Mouse (Mus musculus) CD4-positive, CD25-positive, alpha-beta regulatory T cell, adult 4 months (primary cell): ENCODE measurements at regions not wholly inside any gene's neighbourhood (a gene's known extent, or its start where the extent isn't known, plus 50 kb on each side); places are given as distances from the start of the nearest gene placed in this dataset.

ENCODE experiments used
- ATAC-seq: one replicate; pipeline ENCODE4 v1.8.0; 2017

DNA sequence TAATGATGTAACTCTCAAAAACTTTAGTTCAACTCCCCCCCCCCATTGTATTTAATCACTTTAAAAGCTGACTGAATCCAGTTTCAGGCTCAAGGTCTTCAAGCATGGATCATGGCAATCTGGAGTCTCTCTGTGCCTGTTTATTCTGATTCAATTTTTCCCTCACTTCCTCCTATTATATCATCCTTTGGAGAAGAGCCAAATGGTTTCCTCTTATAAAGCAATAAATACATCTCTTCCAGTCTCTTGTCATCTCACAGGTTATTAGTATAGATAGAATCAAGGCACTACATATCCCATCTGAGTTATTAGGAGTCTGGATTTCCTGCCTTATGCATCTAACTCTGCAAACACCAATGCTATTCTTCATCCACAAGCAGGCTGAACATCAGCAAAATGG, 530.2 kb upstream of the Pdcd1 start:
- ATAC-seq: no peak

DNA sequence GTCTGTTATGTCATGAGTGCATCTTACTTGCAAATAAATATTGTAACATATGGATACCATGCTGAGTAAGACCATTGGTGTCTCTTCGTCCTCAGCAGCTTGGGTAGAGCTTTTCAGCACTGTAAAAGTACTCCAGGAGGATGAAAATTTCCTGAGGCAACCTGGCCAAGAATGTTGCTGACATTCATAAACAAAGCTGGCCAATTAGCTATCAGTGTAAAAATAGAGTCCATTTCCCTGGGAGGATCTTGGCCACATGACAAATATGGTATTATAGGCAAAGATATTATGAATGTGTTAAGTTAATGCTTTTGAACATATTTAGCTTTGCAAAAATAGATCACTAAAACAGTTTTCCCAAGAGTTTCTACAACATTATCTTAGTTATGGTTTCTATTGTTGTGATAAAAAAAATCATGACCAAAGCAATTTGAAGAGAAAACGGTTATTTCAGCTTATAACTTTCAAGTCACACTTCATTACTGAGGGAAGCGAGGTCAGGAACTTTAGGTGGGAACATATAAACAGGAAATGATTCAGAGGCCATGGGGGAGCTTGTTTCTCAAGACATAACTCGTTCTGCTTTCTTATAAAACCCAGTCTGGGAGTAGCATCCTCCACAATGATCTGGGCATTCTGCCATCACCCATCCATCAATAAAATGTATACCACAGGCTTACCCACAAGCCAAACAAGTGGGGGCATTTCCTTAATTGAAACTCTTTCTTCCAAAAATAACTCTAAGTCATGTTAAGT, 529.5 kb upstream of the Pdcd1 start:
- ATAC-seq: no peak

DNA sequence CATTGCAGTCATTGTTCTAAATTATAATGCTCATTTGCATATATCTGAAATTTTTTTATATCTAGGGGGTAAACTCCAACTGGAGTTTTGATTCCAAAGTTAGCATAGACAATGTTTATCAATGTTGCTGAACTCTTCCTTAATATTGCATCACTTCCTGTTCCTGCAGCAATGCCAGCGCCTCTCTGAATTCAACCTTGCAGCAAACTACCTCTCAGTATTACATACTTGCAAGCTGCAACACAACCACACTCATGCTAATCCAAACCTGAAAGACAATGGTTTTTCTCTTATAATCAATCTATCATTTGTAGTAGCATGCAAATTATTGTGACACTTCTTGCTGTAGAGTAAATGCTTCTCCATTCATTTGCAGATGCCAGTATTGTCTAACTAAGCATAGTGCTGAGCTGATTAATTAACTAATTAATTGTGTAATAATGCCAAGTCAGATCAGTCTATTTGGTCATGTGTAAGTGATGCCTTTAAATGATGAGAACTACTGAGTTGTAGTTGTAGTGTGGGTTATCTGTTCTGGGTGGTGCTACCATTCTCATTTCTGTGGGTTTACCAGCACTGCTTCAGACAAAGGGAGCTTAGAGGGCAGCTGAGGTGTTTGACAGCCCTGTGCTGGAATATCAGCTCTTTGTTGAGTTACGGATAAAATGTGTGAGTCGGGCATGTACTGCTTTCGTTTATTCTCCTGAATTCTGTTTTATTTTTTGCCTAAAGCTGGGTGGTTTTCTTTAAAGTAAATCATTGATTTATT, 480.6 kb upstream of the Pdcd1 start:
- ATAC-seq: no peak

DNA sequence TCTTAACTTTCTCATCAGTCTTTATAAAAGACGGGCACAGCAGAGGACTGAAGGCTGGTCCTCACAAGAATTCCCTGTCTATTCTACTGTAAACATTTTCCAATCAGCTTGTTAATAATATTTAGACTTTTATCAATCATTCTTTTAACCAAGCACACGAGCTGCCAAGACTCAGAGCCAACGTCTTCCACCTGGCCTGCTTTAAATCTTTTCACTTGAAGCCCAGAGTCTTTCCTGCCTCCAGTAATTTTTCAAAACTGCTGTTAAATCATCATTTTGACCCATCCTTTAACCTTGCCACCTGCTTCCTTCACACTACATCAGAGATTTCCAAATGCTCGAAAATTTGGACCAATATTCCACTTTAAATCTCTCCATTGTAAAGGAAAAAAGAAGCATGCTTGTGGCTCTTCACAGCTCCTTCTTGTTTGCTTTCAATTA, 451.7 kb upstream of the Pdcd1 start:
- no peak for ATAC-seq

DNA sequence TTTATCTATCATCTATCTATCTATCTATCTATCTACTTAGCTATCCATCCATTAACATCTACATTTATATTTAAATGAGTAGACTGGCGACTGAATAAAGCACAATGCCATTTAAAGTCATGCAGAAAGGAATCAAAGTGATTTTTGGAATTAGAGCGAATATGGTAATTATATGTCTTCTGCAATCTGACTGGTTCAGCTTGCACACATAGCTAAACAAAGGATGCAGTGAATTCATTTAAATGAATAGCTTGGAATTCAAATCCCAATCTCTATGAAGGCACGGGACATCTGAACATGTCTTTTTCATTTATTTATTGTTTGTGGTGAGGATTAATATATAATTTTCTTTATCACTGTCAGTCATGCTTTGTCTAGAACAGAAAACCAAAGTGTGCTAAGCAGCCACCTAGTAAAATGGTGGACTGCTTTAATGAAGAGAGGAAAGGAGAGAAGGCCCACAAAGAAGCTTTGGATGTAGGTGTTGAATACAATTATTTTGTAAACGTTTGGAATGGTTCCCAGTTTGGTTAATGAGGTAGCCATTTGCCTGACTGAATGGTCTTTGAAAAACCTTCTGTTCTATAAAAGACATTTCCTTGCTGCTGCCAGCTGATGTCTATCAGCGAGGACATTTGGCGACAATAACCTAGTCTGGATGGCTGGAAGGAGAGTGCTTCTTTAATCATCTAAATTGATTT, 451.2 kb upstream of the Pdcd1 start:
- ATAC-seq: no peak

DNA sequence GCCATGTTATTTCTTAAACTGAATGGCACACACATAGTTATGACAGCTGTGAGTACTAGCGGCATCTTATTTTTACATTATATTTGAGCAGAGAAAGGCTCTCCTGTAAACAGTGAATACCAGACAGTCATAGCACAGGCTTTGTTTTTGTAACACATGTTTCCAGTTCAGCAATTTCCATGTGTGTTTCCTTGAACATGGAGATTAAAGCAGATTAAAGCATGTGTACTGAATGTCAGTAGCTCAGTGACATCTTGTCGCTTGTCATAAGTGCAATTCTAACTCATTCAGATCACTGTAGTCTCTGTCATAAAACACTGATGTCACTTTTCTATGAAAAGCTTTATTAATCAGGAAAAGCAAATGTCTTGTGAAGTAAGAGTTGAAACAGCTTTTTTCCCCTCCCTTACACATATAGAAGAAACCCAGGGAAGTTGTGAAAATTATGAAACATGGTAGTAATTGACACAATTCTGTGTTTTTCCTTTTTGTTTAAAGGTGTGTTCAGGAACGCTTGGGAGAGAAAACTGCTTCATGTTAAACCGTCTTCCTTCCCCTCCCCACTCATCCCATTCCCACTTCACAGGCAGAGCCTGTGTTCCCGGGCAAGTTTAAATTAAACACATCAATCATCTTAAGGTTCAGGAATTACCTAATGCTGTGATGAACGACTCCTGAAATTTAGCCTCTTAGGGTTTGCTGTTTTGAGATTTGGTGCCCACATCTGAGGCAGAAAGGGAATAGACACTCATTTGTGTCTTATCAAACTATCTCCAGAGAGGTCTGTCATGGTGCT, 449.9 kb upstream of the Pdcd1 start:
- no peak for ATAC-seq

DNA sequence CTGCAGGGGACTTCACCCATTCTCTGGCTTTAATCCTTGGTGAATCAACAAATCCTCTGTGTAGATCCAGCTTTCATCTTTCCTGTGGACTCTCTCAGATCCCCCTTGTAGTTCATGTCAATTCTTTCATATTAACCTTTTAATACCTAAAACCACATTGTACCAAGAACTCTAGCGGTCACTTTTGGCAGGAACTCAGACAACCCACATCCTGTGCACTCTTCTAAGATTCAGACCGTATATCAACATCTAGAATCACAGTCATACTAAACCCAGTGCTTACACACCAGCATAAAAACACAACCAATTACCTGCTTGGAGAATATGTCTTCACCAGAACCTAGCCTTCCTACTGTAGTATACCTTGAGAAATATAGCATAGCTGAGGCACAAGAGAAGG, 444.6 kb upstream of the Pdcd1 start:
- ATAC-seq: no peak

DNA sequence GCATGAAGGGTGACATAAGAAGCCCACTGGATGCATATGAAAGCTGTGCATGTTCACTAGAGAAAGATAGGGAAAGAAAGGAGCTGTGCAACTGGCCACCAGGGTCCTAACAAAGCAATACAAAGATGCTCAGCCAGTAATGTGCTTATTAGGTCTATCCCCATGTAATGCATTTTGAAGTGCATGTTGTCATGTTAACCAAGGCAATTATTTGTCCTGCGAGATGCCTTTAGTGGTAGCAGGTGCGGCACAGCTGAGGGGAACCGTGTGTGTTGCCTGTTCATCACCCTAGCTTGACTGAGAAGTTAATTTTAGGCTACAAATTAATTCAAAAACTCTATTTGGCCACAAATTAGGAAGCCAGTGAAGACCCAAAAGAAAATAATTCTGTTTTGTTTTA, 444.0 kb upstream of the Pdcd1 start:
- ATAC-seq: no peak

DNA sequence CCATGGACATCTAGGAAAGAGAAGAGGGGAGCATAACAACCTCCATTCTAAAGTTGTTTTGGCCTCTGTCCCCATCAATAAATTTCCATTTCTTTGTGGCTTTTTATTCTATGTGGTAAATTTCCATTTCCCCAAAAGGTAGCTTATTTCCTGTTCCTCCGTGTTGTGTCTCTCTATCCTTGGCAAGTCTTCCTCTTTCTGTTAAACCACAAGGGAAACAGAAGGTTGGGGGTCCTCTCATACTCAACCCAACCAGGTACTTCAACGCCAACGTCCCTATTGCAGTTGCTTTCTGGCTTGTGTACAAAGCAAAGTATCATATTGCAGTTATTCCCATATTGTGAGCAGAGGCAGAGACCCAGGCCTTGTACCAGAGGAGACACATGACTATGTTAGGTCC, 434.7 kb upstream of the Pdcd1 start:
- no peak for ATAC-seq

DNA sequence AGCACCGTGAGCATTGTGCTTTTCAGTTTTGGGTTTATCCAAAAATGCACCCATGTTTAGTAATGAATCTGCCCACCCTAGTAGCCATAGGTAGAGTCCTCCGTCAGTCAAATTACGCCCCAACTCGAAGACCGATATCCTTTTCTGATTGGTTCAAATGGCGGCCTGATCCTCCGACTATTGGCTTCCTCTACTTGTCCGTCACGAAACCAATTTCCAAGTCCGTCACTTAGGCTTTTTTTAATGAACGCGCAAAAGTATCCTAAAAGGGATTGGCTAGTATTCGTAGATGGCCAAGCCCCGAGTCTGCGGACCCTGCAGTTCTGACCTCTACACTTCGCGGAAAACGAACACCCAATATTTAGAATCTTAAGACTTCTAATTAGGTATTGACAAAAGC, 417.5 kb upstream of the Pdcd1 start:
- peak; percentile 100 for ATAC-seq

DNA sequence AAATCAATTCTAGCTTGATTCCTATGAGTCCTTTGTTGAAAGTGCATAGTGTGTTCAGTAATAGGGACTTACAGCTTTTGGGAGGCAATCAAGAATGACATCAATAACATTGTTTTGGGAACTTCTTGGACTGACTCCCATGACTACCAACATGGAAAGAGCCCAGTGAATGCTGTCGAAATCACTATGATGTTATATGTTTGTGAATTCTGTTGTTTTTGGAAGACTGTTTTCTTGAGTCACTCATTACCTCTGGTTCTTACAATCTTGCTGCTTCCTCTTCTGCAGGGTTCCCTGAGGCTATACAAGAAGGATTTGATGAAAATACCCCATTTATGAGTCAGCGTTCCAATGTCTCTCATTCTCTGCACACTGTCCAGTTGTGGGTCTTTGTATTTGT, 371.4 kb upstream of the Pdcd1 start:
- no peak for ATAC-seq

DNA sequence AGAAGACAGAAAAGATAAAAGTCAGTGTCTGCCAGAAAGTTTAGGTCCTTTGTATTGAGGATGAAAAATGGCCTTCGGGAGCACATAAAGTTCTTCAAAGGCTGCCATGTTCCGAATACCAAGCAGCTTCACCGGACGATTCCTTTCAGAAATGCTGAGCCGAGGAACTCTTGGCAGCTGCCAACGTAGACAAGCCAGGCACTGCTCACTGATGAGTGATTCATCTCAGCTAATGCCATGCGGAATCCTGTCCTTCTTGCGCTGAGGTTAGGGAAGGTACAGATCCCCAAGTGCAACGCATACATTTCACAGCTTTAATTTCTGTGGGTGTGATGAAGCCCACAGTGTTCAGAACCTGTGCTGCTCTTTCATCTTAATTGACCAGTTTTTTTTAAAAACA, 360.7 kb upstream of the Pdcd1 start:
- no peak for ATAC-seq

DNA sequence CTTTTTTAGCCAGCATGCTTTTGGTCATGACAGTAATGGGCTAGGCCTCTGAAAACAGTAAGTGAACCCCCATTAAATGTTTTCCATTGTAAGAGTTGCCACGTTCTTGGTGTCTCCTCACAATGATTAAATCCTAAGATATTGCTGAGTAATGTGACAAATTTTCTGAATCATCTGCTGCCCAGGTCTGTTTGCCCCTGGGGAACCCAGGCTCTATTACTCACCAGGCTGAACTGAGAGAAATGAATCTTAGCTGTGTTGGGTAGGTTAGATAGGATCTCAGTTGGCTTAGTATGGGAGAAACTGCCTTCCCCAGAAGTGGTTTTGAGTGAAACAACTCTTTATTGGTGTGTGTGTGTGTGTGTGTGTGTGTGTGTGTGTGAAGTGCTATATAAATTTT, 314.3 kb upstream of the Pdcd1 start:
- no peak for ATAC-seq

DNA sequence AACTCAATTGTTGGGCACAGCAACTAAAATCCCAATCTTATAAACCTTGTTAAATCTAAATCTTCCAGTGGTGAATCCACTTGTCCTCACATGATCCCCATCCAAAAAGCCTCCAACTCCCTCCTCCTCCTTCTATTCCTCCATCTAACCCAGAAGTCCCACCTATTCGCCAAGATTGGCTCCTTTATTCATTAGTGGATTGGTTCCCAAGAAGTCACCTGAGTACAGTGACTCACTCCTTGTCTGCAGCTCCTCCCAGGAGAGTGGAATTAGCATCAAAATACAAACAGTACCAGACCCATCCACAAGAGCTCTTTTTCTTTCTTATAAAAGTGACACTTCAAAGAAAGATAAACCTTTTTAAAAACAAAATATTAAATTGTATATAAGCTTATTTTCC, 304.6 kb upstream of the Pdcd1 start:
- ATAC-seq: no peak

DNA sequence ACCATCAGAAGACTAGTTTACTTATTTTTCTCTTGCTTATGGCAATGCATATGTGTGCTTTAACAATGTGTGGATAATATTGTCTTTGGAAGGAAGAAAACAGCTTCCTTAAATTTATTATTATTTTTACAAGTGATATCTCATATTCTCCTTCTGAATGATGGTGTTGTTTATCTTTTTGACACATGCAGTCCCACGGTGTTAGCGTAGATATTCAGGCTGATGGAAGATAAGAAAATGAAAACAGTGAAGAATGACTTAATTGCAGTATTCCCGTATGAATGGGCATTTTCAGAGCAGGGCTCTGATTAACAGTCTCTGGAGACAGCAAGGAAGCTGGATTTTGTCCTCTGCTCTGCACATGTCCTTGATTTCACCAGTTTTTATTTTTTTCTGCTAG, 303.5 kb upstream of the Pdcd1 start:
- ATAC-seq: no peak

DNA sequence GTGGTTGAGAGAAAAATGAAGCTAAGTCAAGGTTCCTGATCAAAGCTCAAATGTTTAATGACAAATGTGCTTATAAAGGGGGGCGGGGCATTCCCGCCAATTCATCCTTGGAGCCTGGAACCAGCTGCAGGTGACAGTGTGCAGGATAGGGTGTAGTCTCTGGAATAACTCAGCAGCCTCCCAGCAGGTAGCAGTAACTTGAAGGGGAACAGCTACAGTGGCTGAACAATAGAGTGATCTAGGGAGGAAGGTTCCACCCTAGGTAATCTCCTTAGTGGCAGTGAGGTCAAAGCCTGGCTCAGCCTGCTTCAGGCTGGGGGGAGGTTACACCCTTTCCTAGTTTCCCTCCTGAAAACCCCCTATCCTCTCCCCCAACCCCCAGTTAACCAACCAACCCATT, 290.2 kb upstream of the Pdcd1 start:
- no peak for ATAC-seq

DNA sequence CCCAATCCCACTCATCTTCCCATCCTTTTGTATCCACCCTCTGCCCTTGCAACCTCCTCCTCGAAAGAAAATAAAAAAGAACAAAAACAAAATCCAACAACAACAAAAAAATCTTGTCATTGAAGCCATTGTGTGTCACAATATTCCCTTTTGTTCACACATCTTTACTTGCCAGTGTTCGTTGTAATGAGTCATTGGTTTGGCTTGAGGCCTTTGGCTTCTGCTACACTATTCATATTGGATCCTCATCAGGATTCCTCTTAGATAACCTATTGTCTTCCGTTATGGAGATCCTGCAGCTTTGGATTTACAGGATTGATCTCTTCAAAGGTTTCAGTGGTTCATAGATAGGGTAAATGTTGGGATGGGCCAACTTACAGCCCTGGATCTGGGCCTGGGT, 288.9 kb upstream of the Pdcd1 start:
- ATAC-seq: no peak

DNA sequence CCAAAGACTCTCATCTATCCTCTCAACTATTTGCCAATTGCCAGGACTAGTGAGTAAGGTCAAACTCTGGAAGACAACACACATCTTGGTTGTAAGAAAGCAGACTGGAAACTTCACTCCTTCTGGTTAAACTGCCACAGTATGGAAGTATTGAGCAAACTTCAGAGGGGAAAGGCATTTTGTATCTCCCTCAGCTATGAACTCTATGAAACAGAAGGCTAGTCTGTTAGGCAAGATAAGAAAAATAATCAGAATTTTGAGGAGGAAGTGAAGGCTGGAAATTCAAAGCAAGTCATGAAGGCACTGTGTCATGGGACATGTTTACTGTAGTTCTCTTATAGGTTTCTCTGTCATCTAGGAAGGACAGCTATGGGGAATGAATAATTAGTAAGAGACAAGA, 265.7 kb upstream of the Pdcd1 start:
- no peak for ATAC-seq

DNA sequence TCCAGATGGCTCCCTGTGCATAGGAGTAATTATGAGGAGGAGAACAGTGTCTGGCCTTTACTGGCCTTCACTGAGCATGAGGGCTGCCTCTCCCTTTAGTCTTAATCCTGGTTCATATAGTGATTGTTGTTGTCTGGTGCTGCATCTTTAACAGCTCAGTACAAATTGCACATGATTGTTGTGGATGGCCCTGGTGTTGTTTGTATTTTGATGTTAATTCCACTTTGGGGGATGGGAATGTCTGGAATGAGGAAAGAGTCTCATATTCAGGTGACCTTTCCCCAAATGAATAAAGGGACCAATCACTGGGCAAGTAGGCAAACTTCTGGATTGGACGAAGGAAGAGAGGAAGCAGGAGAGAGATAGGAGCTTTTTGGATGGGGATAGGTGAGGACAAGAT, 246.0 kb upstream of the Pdcd1 start:
- ATAC-seq: no peak

DNA sequence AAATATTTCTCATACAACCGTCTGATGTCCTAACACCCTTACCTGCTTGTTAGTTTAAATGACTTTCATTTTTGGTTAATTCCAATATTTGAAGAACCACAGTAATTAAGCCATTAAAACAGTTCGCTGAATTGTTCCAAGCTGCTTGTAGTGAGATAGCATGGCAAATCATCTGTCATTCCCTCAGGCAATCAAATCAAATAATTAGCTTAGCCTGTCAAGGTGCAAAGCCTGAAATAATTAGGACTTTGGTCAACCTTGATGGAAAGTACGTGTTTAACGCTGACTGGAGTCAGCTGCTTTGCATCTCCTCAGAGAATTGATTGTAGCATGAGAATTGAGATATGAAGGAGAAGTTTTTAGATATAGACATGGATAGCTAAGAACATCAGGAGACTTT, 220.2 kb upstream of the Pdcd1 start:
- ATAC-seq: no peak

DNA sequence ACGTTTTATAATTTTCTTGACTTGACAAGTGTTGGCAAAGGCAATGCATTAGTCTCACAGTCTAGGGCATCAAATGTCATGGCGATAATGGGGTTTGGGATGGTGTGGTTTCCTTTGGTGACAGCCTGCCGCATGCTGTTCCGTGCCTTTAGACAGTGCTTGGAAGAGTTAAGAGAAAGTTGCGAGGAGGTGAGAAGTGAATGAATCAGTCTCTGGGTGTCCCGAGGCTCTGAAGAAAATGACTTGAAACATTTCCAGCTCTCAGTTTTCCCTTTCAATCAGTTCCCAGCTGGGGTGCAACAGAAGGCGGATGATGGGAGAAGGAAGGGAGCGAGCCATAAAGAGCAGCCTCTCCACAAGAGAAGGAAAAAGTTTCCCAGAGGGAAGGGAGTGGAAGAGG, 211.0 kb upstream of the Pdcd1 start:
- ATAC-seq: no peak

DNA sequence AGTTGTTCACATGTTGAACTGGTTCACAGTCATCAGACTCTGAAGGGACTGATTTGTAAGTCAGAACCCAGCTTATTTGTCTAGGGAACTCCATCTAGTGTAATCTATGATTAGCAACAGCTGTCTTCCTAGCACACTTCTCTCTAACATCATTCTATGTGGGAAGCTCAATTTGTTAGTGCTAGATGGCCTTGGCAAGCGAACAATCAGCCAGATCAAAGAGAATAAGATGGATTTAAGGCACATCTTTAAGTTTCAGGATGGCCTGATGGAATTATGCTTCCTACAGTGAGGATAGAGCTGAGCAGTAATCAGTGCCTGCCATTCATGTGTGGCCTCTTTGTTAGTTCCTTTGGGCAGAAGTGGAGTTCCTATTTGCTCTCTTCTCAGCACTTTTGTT, 183.1 kb upstream of the Pdcd1 start:
- no peak for ATAC-seq

DNA sequence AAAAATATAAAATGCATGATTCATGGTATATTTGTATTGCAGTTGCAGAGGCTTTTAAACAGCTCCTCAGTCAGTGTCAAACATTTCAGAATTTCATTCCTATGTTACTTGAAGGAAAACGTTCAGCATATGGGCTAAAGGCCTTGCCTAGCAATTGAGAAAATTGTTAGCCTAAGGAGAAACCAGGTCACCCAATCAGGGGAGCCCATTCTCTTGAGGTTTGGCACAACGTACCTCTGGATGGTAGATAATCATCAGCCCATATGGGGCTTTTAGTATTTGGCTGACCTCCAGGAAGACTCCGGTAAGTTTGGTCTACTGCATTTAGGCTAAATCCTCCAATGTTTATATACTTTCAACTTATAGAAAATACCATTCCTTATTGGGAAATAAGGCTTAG, 168.7 kb upstream of the Pdcd1 start:
- ATAC-seq: no peak
